Mouse (Mus musculus): ENCODE data around the gene Psmb3.
"Not testable (repeated sequence)": the region's sequence is repeated elsewhere in the genome, so short reads cannot be mapped to it uniquely, and the experiment has no call there.

Psmb3 gene

DNA sequence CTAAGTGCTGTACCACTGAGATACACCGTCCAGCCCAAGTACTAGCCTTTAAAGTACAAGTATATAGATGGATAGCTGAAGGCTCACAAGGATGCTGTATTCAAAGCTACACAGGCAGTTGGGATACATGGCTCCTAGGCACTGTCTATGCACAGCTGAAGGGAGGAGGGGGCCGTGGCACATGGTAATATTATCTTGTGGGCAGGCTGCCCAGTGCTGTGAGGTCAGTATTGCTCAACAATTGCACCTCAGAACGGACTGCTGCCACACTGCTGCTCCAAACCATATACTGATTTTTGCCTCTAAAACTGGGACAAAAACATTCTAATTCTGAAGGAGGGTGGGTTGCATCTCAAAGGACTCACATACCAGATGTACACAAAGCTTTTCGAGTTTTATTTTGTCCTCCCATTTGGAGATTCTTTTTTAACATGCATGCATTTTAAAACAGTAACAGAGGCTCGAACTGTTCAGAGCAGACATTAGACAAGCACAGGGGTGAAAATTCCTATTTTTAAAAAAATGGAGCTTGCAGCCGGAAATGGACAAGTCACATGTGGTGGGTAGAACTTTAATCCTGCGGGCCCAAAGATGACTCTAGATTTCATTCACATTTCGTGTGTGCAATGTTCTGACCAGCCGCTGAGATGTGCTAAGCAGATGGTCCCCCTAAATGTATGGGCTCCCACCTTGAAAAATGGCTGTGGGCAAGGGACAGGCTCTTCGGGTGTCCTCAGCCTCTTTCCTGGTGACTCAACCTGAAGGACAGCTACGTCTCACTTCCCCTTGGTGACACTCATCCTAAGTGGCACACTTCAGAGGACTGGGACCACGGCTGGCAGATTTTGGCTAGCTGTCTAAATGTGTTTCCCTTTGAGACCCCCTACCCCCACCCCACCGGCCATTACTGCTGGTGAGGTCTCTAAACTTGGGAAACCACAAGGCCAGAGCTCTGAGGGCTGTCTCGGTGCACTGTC is 11.9 kb downstream of the Psmb3 start:
- ATAC-seq (ENCODE audit: insufficient number of reproducible peaks, low FRiP score, low TSS enrichment) = no peak

DNA sequence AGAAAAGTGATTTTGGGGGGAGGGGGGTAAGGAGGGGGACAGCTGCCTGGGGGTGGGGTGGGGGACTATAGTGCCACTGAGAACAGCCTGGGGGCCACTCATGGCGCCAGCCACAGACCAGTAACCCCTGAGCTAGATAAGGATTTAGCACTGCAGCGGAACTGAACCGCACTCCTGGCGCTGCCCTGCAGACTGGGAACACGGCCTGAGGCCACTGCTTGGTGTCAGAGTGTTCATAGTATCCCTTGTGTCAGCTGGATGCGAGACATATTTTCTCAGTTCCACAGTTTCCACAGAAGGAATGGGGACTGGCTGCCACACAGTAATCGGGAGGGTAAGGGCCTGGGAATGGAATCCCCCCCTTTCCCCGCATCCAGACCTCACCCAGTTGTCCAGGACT is 12.8 kb downstream of the Psmb3 start:
- no peak for ATAC-seq (ENCODE audit: insufficient number of reproducible peaks, low FRiP score, low TSS enrichment)

DNA sequence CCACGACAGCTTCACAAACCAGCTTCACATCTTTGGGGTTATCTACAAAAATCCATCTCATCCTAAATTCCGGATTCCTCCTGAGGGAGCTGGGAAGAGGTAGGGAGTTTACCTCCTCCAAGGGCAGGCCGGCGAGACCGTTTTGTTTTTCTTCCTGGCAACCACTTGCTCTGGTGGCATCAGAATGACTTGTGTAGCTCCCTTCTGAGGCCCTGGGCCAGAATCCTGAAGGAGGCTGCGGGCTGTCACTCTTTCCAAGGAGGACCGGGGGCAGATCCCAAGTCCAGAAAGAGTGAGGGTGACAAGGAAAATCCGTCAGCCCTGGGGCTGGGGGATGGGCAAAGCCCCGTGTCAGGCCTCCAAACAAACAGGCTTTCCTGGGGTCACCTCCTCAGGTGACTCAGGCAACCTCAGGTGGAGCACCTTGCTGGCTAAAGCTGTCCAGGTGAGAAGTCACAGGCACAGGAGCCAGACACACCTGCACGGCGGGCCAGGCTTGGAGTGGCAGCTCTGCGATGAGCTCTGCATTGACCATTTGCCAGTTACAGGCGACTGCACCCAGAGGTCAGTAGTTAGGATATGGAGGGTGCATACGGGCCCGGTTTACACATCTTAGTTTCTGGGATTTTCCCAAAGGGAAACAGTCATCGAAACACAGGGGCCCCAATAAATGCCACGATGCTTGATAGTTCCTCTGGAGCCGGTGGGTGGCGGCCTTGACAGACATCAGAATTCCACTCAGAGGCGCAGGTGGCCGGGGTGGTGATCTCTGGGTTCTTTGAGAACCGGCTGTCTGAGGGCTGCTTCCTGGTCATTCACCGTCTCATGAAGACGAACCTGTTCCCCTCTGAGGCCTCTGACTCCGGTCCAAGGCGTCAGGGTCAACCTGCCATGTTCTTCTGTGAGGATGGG is 14.4 kb downstream of the Psmb3 start:
- no peak for ATAC-seq (ENCODE audit: insufficient number of reproducible peaks, low FRiP score, low TSS enrichment)

GRCm38 (mm10) chr11:97718281-97718860 is 15.2 kb downstream of the Psmb3 start:
- ATAC-seq (ENCODE audit: insufficient number of reproducible peaks, low FRiP score, low TSS enrichment) = no peak

DNA sequence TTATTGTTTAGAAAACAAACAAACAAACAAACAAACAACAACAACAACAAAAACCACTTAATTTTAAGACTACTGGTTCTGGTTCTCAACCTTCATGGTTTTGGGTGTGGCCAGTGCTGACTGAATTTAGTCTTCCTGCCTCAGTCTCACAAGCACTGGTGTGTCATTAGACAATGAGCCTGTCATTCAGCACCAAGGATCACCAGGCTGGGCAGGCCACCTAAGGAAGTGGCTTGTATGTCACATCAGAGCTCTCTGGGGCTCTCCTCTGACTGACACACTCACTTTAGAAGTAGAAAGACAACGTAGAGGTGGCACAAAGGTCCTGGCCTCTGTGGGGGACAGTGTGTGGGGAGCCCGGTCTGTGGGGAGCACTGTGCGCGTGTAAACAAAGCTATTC is 15.8 kb downstream of the Psmb3 start:
- no peak for ATAC-seq (ENCODE audit: insufficient number of reproducible peaks, low FRiP score, low TSS enrichment)

DNA sequence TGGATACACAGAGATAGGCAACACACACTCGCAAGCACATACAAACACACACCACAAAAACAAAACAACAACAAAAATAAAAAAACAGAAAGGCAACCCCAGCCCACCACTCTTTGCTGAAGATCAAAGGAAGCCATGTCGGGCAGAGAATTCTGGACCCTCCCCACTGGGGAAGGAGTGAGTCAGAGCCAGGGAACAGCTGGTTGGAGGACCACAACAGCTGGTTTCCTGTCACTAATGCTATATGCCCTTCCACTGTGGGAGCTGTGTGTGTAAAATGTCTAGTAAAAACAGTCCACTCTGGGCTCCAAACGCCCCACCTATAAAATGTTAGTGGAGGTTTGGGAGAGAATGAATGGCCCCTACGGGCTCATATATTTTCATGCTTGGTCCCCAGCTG is 18.1 kb downstream of the Psmb3 start:
- no peak for ATAC-seq (ENCODE audit: insufficient number of reproducible peaks, low FRiP score, low TSS enrichment)

GRCm38 (mm10) chr11:97723709-97724108 is 20.5 kb downstream of the Psmb3 start:
- no peak for ATAC-seq (ENCODE audit: insufficient number of reproducible peaks, low FRiP score, low TSS enrichment)

- ATAC-seq (ENCODE audit: insufficient number of reproducible peaks, low FRiP score, low TSS enrichment) = no peak
Observed at GRCm38 (mm10) chr11:97728311-97728710, 25.1 kb downstream of the Psmb3 start.

DNA sequence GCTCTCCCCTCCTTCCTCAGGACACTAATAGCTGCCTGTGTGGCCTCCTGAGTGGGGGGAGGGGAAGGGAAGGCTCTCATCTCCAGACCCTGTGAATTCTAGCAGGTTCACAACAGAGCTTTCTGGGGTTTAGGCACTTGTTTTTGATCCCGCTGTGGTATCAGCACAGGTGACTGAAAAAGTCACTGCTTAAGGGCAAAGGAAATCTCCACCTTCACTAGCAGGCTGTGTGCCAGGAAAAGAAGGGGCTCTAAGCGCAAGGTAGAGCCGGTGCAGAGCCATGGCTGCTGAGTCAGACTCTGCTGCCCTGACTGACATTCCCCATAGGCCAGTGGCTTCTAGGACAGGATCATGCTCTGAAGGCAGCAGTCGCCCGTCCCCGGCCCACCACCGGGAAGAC is 25.5 kb downstream of the Psmb3 start:
- no peak for ATAC-seq (ENCODE audit: insufficient number of reproducible peaks, low FRiP score, low TSS enrichment)

DNA sequence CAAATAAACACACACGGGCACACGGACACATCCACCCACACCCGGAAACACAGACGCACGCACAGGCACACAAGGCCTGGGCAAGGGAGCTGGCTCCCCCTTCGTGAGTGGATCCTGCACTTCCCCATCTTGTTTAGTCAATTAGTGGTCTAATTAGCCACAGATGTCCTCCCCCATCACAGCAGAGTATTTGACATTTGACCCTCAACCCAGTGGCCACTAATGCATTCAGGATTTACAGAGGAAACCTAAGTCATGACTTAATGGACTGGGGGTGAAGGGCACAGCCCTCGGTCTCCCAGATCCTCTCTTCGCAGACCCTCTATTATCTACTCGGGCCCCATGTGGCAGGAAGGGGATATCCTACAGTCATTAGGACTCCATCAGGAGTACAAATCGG is 30.5 kb downstream of the Psmb3 start:
- ATAC-seq (ENCODE audit: insufficient number of reproducible peaks, low FRiP score, low TSS enrichment) = no peak

DNA sequence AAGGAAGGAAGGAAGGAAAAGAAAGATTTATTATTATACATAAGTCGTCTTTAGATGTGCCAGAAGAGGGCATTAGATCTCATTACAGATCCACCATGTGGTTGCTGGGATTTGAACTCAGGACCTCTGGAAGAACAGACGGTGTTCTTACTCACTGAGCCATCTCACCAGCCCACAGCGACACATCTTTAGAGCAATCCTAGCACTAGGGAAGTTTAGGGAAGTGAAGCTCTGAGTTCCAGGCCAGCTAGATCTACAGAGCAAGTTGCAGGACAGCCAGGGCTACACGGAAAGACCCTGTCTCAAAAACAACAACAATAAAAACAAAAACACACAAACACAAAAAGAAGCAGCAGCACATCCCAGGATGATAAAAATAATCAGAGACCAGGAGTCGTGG is 31.6 kb downstream of the Psmb3 start:
- ATAC-seq (ENCODE audit: insufficient number of reproducible peaks, low FRiP score, low TSS enrichment) = not testable (repeated sequence)

DNA sequence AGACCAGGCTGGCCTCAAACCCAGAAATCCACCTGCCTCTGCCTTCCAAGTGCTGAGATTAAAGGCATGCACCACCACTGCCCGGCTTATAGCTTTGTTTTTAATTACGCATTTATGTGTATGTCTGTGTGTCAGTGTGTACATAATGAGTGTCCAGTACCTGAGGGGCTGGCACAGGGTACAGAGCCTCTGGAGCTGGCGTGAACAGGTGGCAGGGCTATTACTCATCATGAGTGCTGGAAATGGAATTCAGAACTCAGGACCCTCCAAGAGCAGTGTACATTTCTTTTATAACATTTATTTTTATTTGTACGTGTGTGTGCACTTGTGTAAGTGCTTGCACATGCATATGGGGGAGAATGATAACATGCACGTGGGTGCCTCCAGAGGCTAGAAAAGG is 33.4 kb downstream of the Psmb3 start:
- ATAC-seq (ENCODE audit: insufficient number of reproducible peaks, low FRiP score, low TSS enrichment) = no peak

DNA sequence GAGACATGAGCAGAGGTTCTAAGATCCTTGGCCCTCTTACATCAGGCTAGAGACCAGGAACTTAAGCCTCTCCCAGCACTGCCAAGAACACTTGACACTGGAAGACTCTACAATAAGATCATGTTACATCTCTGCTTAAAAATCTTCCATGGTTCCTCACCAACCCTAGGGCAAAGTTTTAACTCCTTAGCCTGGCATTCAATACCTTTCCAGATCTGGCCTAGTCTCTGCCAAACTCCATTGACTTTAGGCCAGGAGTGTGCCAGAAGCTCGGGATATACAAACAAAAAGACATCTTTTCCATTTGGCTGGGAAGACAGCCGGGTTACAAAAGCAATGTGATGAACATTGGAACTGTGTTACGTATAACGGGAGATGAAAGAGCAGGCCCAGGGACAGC is 34.4 kb downstream of the Psmb3 start:
- no peak for ATAC-seq (ENCODE audit: insufficient number of reproducible peaks, low FRiP score, low TSS enrichment)

DNA sequence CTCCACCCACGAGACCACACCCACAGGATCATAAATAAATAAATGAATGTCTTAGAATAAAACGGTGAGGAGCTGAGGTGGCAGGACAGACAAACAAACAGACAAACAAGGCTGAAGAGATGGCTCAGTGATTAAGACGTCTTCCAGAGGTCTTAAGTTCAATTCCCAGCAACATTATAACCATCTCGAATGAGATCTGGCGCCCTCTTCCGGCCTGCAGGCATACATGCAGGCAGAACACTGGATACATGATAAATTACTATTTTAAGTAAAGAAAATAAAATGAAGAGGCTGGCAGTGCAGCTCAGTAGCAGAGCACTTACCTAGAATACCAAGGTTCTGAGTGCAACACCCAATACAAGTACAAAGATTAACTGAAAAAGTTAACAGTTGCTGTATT is 35.5 kb downstream of the Psmb3 start:
- ATAC-seq (ENCODE audit: insufficient number of reproducible peaks, low FRiP score, low TSS enrichment) = no peak

GRCm38 (mm10) chr11:97739155-97739554 is 36.0 kb downstream of the Psmb3 start:
- no peak for ATAC-seq (ENCODE audit: insufficient number of reproducible peaks, low FRiP score, low TSS enrichment)

- no peak for ATAC-seq (ENCODE audit: insufficient number of reproducible peaks, low FRiP score, low TSS enrichment)
Observed at GRCm38 (mm10) chr11:97740190-97740589, 37.0 kb downstream of the Psmb3 start.

- ATAC-seq (ENCODE audit: insufficient number of reproducible peaks, low FRiP score, low TSS enrichment) = no peak
Observed at GRCm38 (mm10) chr11:97742157-97742556, 39.0 kb downstream of the Psmb3 start.

DNA sequence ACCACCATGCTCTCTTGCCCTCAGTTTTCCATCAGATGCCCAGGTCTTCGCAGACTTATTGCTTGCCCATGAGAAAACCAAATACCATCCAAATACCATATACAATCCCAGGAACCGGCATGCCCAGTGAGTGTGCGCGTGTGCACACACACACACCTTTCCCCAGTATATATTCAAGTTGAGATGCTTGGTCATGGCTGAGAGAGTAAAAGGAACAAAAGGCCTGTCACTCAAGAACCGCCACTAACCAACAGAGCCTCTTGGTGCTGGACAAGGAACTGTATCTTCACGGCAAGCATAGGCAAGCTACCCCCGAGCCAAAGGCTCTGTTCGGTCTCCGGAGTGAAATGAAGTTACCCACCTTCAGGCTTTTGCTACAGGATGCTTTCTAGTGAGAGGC is 39.4 kb downstream of the Psmb3 start:
- ATAC-seq (ENCODE audit: insufficient number of reproducible peaks, low FRiP score, low TSS enrichment) = no peak

DNA sequence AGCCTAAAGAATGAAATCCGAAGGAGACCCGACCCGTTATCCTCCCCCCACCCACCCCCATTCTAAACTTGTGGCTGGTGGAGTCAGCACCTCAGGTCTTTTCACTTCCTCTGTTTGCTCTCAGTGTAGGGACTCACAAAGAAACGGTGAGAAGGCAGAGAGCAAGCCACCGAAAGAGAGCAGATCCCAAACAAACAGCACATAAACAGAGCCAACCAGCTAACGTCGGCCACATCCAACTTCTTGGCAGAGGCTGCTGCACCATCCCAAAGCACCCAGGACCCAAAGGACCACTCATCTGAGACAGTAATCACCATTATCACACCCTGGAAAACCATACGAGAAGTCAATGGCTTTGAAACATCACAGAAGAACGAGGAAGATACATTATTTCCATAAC is 40.2 kb downstream of the Psmb3 start:
- ATAC-seq (ENCODE audit: insufficient number of reproducible peaks, low FRiP score, low TSS enrichment) = no peak

DNA sequence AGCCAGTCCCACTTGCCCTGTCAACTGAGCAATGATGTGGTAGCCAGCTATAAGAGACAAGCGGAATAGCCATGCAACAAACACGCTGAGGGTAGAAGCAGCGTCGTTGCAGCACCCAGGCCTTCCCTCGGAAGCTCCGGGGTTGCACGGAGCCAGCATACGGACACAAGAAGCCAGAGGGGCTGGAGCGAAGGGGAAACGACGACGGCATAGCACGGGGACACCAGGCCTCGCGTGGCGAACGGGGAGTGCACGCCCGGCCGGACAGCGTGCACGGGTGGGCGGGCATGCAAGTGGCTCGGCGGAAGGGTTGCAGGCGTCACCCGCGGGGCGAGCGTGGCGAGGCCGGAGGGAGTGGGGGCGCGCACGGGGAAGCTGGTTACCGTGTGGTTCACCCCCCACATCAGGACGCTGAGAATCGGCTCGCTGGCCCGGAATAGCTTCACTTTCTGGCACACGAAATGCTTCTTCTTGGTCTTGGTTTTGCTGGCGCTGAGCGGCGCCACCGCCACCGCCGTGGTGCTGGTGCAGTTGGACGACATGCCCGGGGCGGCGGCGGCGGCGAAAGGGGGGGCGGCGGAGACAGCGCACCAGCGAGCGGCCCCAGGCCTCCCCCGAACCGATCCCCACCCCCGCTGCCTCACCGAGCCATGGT is 41.0 kb downstream of the Psmb3 start, which contains the start of gene Pip4k2b:
Gene Pip4k2b (minus strand): TSS at position 642 of the 655 bp plus-strand sequence.
- ATAC-seq (ENCODE audit: insufficient number of reproducible peaks, low FRiP score, low TSS enrichment) = peak; percentile 32; the same call in 1 of the 2 replicates
